Mouse (Mus musculus): ENCODE data around the gene Gm20388. TPM values are rescaled to one million over a fixed set of nuclear protein-coding genes. Genes with fewer than 3 reads are reported as not detected.

Gm20388 gene
- polyA plus RNA-seq, 1 experiment from 2014 or later: not detected

DNA sequence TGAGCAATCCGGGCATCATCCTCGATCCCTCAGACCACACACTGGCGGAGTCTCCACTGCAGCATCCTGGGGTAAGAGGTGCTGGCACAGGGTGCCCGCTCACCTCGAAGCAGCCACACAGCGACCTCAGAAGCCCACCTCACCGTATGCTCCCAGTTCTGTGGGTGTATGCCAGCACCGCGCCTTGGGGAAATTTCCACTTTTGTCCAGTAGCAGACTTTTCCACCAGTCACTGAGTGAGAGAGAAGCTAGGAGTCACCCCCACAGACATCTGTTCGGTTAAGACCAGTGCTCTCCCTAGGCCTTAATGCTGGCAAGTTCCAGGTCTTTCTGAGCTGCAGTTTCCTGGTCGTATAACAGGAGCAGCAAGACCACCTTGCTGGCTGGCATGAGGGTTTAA is 1458.7 kb downstream of the Gm20388 start:
- H3K4me3 ChIP-seq (ENCODE audit: low read depth, low read length): no peak overlapping the region
- 85% methylated on average over 11 of the region's 11 CpGs for WGBS
- peaks cover 3% of the 10 kb centered on the region; the same call in 1 of the 2 replicates for H3K27me3 ChIP-seq (replicated peaks; ENCODE audit: control insufficient read depth, insufficient read depth, low read length)
- no peak overlapping the region for H3K27ac ChIP-seq (ENCODE audit: low read depth, low read length)
- H3K4me1 ChIP-seq (replicated peaks; ENCODE audit: control insufficient read depth, insufficient read depth, low read length): no peaks in the 10 kb centered on the region
- no peak overlapping the region for H3K9ac ChIP-seq (ENCODE audit: low read depth, low read length)
- H3K36me3 ChIP-seq (ENCODE audit: control insufficient read depth, insufficient read depth): no peaks in the 10 kb centered on the region; the same call in 1 of the 2 replicates
- no peak for ATAC-seq
- H3K9me3 ChIP-seq (ENCODE audit: control insufficient read depth): no peaks in the 10 kb centered on the region
- no peak overlapping the region for H3K4me2 ChIP-seq (replicated peaks; ENCODE audit: low read depth)
- no peak for TF ChIP-seq CTCF (IDR thresholded peaks at IDR 0.05; ENCODE audit: low read depth)

DNA sequence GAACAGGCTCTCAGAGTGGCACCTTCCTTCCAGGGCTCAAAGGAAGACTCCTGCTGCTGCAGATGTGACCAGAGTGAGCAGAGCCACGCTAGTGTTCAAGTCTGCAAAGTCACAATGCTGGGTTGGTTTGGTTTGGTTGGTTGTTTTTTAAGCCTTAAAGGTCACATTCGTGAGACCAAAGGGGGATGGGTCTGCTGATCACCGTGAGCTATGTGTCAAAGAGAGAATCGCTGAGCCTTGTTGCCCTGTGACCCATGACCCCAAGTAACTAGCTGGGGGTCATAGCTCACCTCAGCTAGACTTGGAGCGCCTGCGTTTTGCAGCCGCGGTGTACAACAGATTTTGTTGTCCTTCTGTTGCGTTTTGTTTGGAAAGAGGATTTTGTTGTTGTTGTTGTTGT is 1460.6 kb downstream of the Gm20388 start:
- H3K27ac ChIP-seq (ENCODE audit: low read depth, low read length): no peak overlapping the region
- H3K27me3 ChIP-seq (replicated peaks; ENCODE audit: control insufficient read depth, insufficient read depth, low read length): peaks cover 3% of the 10 kb centered on the region; the same call in 1 of the 2 replicates
- H3K9ac ChIP-seq (ENCODE audit: low read depth, low read length): no peak overlapping the region
- ATAC-seq: no peak
- H3K36me3 ChIP-seq (ENCODE audit: control insufficient read depth, insufficient read depth): no peaks in the 10 kb centered on the region
- no peaks in the 10 kb centered on the region for H3K9me3 ChIP-seq (ENCODE audit: control insufficient read depth)
- H3K4me2 ChIP-seq (replicated peaks; ENCODE audit: low read depth): no peak overlapping the region
- TF ChIP-seq CTCF (IDR thresholded peaks at IDR 0.05; ENCODE audit: low read depth): no peak
- no peak overlapping the region for H3K4me3 ChIP-seq (ENCODE audit: low read depth, low read length)
- H3K4me1 ChIP-seq (replicated peaks; ENCODE audit: control insufficient read depth, insufficient read depth, low read length): no peaks in the 10 kb centered on the region
- WGBS: 72% methylated on average over 9 of the region's 9 CpGs

DNA sequence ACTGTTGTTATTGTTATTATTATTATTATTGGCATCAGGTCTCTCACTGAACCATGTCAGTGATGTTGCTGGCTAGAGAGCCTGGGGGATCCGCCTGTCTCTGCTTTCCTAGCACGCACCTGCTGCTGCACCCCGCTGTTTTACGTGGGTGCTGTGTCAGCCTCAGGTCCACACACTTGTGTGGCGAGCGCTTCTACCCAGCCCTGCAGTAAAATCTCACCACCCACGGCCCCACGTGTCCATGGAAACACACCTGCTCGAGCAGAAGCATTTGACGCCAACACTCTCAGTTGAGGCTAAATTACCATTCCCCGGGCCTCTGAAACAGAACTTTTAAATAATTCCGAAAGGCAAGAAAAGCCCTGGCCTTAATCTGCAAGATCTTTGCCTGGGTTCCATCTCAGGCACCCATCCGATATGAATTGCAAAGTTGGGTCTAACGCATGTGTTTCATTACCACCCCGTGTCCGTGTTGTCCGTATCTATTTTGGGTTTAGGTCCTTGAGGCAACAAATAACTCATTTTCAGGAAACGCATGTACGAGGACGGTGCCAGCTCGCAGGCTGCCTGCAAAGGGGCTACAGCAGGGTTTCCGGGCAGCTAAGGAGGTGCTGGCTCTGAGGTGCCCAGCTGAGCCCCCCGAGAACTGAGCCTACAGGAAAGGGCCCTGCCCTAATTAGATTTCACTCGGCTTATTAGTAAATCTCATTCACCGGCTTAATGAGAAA is 1461.4 kb downstream of the Gm20388 start:
- Histone ChIP-seq H3K4me2 (replicated peaks; ENCODE audit: low read depth) (no peak overlapping the region), H3K4me3 (ENCODE audit: low read depth, low read length) (no peak overlapping the region), H3K9me3 (ENCODE audit: control insufficient read depth) (no peaks in the 10 kb centered on the region), H3K27ac (ENCODE audit: low read depth, low read length) (no peak overlapping the region), H3K4me1 (replicated peaks; ENCODE audit: control insufficient read depth, insufficient read depth, low read length) (no peaks in the 10 kb centered on the region), H3K9ac (ENCODE audit: low read depth, low read length) (no peak overlapping the region), H3K36me3 (ENCODE audit: control insufficient read depth, insufficient read depth) (no peaks in the 10 kb centered on the region), H3K27me3 (replicated peaks; ENCODE audit: control insufficient read depth, insufficient read depth, low read length) (peaks cover 3% of the 10 kb centered on the region; the same call in 1 of the 2 replicates)
- WGBS: 85% methylated on average over 25 of the region's 25 CpGs
- TF ChIP-seq CTCF (IDR thresholded peaks at IDR 0.05; ENCODE audit: low read depth): no peak
- no peak for ATAC-seq

DNA sequence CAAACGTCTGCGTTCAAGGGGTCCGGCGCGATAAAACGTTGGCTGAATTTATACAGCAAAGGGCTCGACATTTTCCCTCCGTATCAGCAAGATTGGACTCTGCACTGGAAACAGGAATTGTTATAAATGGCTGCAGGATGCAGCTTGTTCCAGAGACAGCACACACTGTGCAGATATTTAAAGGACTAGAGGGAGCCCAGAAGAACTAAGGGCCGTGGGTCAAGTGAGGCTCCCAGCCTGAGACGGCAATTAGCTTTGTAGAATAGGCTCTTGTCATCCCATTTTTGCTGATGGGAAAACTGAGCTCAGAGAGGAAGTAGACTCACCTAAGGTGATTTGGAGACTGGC is 1462.0 kb downstream of the Gm20388 start:
- 84% methylated on average over 10 of the region's 10 CpGs for WGBS
- H3K36me3 ChIP-seq (ENCODE audit: control insufficient read depth, insufficient read depth): no peaks in the 10 kb centered on the region
- H3K4me3 ChIP-seq (ENCODE audit: low read depth, low read length): no peak overlapping the region
- ATAC-seq: no peak
- H3K4me1 ChIP-seq (replicated peaks; ENCODE audit: control insufficient read depth, insufficient read depth, low read length): peaks cover 2% of the 10 kb centered on the region; the same call in 1 of the 2 replicates
- no peaks in the 10 kb centered on the region for H3K9me3 ChIP-seq (ENCODE audit: control insufficient read depth)
- H3K27ac ChIP-seq (ENCODE audit: low read depth, low read length): no peak overlapping the region
- H3K27me3 ChIP-seq (replicated peaks; ENCODE audit: control insufficient read depth, insufficient read depth, low read length): peaks cover 3% of the 10 kb centered on the region; the same call in 1 of the 2 replicates
- no peak overlapping the region for H3K4me2 ChIP-seq (replicated peaks; ENCODE audit: low read depth)
- no peak overlapping the region for H3K9ac ChIP-seq (ENCODE audit: low read depth, low read length)
- no peak for TF ChIP-seq CTCF (IDR thresholded peaks at IDR 0.05; ENCODE audit: low read depth)

DNA sequence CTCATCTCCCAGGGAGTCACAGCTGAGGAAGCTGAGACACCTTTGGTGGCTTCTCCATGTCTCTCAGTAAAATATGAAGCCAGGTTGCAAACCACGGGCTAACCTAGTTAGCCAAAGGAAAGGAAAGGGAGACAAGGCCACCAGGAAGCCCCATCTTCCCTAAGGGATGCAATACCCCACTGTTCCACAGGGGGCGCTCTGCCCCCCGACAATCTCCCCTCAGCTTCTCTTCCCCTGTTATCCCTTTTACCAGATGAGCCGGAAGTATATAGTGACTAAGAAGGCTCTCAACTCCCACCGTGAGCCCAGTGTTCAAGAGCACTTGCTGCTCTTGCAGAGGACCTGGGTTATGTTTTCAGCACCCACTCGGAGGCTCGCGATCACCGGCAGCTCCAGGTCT is 1463.6 kb downstream of the Gm20388 start:
- no peak overlapping the region for H3K27ac ChIP-seq (ENCODE audit: low read depth, low read length)
- ATAC-seq: no peak
- peaks cover 6% of the 10 kb centered on the region; the same call in 1 of the 2 replicates for H3K4me1 ChIP-seq (replicated peaks; ENCODE audit: control insufficient read depth, insufficient read depth, low read length)
- H3K9me3 ChIP-seq (ENCODE audit: control insufficient read depth): no peaks in the 10 kb centered on the region
- no peak overlapping the region for H3K4me3 ChIP-seq (ENCODE audit: low read depth, low read length)
- peak; percentile 68 for TF ChIP-seq CTCF (IDR thresholded peaks at IDR 0.05; ENCODE audit: low read depth)
- 43% methylated on average over 9 of the region's 9 CpGs for WGBS
- no peak overlapping the region for H3K4me2 ChIP-seq (replicated peaks; ENCODE audit: low read depth)
- no peak overlapping the region for H3K9ac ChIP-seq (ENCODE audit: low read depth, low read length)
- H3K36me3 ChIP-seq (ENCODE audit: control insufficient read depth, insufficient read depth): no peaks in the 10 kb centered on the region
- H3K27me3 ChIP-seq (replicated peaks; ENCODE audit: control insufficient read depth, insufficient read depth, low read length): no peaks in the 10 kb centered on the region; the same call in 1 of the 2 replicates

DNA sequence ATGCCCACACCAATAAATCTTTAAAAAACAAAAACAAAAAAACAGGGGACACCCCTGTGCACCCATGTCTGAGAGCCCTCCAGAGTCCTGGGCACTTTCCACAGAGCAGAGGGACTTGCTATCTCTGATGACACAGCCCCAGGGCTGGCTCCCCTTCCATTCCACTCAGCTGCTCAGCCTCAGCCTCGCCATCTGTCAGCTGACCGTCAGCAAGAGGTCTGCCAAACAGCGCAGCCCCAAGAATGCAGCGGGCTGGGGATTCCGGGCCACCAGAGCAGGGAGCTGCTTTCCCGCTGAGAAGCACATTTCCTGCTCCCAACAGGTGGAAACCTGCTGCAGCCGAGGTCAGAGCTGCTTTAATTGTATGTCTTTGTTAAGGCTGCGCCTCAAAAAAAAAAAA is 1464.1 kb downstream of the Gm20388 start:
- no peak overlapping the region for H3K9ac ChIP-seq (ENCODE audit: low read depth, low read length)
- WGBS: 28% methylated on average over 8 of the region's 8 CpGs

More for the DNA sequence above, 1464.1 kb downstream of the Gm20388 start:
- Histone ChIP-seq H3K4me1 (replicated peaks; ENCODE audit: control insufficient read depth, insufficient read depth, low read length) (peaks cover 6% of the 10 kb centered on the region; the same call in 1 of the 2 replicates), H3K36me3 (ENCODE audit: control insufficient read depth, insufficient read depth) (no peaks in the 10 kb centered on the region), H3K4me2 (replicated peaks; ENCODE audit: low read depth) (no peak overlapping the region), H3K4me3 (ENCODE audit: low read depth, low read length) (no peak overlapping the region), H3K9me3 (ENCODE audit: control insufficient read depth) (no peaks in the 10 kb centered on the region), H3K27ac (ENCODE audit: low read depth, low read length) (no peak overlapping the region), H3K27me3 (replicated peaks; ENCODE audit: control insufficient read depth, insufficient read depth, low read length) (no peaks in the 10 kb centered on the region; the same call in 1 of the 2 replicates)
- ATAC-seq: no peak
- TF ChIP-seq CTCF (IDR thresholded peaks at IDR 0.05; ENCODE audit: low read depth): no peak
